Mouse (Mus musculus): ENCODE results near the gene 4930447C04Rik.

Gene 4930447C04Rik

DNA sequence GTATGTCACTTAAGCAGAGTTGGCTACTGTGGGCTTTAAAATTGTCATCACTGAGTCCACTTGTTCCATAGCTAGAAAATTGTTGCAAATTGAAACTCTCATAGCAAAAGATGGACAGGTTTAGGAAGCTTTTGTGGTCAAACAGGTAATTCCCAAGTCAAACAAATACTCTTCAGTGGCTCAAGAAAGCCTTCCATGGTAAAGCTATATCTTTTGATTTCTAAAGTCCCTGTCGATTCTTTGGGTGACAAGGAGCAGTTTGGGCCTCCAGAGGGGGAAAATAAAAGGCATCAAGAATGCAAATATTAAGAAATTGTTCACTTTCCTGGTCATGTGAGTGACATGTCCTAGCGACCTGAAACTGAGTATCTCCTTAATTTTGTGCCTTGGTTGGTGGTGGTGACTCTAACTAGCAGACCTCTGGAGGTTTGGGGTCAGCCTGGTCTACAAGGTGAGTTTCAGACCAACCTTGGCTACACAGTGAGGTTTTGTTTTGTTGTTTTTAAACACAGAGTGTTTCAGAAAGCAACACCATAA lies 3.1 kb upstream of the 4930447C04Rik start:
- DNase-seq (ENCODE audit: low spot score), result no peak

DNA sequence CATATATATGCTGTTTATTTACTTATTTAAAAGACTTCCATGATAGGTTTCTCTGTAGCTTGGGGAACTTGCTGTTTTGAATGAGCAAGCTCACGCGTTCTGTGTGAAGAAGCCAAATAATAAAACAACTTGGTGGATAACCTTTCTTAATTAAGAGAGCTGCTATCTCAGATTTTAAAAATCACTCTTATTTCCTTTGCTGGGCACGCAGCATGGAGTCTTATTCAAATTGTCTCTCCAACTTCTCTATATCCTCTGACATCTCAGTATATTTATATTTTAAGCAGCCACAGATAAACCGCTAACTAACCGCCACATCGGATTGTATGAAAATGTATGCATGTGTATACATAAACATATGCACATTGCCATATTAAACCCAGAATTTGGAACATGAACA lies 1.6 kb upstream of the 4930447C04Rik start:
- DNase-seq (ENCODE audit: low spot score), result no peak

DNA sequence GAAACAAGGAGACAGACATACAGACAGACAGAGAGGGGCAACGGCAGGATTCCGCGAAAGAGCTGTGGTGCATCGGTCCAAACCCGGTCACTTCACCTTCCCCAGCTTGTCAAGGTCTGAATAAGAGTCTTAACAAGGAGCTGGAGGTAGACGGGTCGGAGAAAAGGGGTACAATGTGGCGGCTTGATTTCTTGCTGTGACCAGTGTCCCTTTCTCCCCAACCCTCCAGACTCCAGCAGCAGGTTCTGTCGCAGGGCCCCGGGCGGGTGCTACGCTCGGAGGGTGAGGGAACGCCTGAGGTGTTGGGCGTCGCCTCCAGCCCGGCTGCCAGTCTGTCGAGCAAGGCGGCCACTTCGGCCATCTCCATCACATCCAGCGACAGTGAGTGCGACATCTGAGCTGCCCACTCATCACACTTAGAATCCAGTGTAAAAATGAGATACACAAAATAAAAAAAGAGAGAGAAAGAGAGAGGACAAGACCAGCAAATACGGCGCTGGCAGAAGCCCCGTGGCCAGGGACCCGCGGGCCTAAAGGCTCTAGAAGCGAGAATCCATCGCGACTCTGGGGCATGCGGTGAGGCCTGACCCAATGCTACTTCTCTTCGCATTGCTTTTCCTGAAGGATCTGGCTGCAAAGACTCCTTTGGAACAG lies 951 bp upstream of the 4930447C04Rik start:
- DNase-seq (ENCODE audit: low spot score), result no peak

DNA sequence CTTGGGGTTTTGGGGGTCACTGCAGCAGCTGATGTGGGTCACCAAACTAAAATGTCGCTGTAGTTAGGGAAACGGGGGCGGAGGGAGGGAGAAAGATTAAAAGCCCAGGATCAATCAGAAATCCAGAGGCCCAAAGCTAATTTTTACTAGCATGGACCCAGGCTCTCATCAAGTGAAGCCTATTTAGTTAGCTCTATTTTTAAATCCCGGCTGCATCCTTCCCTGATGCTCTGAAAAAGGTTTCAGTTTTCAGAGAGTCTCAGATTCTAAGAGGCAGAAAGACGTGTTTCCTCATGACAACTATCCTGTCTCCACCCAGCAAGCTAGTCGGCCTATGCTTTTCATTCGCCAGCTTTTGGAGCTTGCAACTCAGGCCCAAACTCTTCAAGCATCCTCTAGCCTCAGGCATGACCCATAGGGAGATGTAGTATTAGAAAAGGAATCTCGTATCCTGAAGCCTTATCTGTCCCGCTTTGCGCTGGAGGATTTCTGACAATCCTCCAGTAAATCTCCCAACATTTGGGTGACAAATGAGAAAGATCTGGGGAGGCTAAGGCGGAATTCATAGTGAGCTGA lies 336 bp upstream of the 4930447C04Rik start:
- no peak for DNase-seq (ENCODE audit: low spot score)

DNA sequence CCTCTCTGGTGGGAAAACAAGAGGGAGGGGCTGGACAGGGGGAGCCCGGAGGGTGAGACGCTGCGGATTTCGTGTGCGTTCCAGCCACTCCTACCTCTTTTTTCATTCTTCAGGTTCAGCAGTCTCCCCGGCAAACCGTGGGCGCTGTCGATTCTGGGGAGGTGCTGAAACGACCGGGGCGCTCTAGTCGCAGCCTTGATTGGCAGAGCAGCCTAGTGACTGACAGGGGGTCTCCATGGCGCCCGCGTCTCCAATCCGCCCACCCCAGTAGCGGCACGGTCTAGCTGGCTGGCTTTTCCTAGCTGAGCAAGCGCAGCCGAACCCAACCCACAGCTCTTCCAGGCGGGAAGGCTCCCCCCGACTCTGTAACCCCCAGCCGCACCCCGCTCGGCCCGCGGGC lies 958 bp downstream of the 4930447C04Rik start, which contains the start of gene Six6:
Gene Six6, plus strand, starts transcription at position 277 of the 400 bp plus-strand sequence.
- no peak for DNase-seq (ENCODE audit: low spot score)

DNA sequence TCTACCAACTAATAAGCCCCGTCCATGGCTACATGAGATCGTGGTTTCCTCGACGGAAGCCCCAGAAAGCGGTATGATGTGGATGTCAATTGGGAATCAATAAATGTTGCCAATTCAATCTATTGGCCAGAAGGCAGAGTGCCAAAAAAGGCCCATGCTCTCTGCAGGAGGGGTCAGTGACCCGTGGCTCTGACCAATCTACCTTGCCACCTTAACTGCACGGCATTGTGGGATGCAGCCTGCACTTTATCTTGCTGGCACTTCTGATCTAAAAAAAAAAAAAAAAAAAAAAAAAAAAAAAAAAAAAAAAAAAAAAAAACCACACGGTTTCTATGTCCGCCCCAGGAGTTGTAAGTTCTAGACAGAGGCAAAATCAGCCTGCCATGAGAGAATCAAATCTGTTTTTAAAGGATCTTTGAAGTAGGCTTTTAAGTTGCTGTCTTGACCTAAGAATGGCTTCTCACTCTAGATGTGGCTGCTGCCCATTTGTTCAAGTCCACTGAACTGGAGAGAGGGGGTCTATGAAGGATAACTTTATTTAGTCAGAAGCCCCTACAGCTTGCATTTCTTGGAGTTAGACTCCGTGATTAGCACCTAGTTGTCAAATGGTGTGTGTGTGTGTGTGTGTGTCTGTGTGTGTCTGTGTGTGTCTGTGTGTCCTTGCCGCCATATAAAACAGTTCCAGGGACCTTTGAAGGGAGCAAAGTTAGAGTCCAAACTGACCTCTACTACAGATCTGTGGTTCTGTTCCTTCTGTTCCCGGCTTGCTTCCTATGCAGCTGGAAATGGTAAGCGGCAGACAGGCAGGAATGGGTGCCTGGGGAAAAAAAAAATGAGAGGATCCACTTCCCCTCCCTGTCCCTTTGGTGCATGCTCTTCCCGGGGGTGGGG lies 1.7 kb downstream of the 4930447C04Rik start:
- DNase-seq (ENCODE audit: low spot score), result no peak

DNA sequence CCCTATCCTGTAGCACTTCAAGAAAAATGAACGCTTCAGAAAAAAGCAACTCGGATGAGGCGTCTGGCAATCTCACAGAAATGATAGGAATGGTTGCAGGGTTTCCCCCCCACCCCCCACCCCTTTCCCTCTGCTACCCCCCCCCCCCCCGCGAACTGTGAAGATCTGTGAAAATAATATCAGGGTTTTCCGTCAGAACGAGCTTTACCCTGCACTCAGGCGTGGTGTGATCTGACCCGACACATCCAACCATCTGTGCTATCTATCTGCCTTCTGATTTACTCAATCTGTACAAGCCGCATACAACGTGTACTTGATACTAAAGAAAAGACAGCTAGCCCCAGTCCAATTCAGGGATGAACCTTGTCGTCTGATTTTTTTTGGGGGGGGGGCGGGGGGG lies 2.4 kb downstream of the 4930447C04Rik start:
- DNase-seq (ENCODE audit: low spot score), result no peak

DNA sequence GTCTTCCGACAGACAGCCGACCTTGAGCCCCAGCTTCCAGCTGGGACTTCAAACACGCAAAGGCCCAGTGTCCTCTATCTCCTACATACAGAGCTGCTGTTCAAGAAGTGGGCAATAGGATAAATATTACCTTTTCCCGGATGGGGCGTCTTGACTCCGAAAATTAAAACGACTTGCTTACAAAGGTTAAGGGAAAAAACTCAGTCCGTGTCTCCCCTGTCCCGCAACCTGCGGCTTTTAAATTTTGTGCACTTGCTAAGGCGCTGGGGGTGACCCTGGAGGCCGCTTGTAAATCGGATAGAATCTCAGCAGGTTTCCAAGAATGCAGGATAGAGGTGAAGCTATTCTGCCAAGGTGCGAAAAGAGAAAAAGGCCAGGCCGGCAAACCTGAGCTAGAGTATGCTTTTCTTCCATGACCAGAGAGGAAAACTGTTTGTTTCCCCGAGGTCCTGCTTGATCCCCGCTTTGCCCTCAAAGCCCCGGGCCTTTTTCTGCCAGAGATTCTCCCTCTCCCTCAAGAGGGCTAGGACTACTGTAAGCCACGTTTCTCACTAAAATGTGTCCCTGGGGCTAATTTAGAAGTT lies 2.9 kb downstream of the 4930447C04Rik start:
- DNase-seq (ENCODE audit: low spot score), result no peak

DNA sequence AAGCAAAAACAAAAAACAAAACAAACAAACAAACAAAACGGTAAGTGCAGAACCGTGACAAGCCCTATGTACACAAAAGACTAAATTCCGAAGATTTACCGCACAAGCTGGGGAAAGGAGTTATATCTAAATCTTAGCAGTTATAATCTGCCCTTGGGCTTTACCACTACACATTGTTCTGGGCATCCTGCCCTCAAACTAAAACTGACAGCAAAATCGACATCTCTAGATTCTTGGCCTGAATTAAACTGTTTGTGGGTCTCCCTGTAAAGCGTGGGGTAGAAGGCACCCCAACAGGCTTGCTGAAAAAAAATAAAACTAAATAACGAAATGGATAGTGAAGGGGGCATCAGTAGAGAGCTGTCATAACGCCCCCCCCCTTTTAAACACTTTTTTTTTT lies 3.8 kb downstream of the 4930447C04Rik start:
- DNase-seq (ENCODE audit: low spot score), result no peak

DNA sequence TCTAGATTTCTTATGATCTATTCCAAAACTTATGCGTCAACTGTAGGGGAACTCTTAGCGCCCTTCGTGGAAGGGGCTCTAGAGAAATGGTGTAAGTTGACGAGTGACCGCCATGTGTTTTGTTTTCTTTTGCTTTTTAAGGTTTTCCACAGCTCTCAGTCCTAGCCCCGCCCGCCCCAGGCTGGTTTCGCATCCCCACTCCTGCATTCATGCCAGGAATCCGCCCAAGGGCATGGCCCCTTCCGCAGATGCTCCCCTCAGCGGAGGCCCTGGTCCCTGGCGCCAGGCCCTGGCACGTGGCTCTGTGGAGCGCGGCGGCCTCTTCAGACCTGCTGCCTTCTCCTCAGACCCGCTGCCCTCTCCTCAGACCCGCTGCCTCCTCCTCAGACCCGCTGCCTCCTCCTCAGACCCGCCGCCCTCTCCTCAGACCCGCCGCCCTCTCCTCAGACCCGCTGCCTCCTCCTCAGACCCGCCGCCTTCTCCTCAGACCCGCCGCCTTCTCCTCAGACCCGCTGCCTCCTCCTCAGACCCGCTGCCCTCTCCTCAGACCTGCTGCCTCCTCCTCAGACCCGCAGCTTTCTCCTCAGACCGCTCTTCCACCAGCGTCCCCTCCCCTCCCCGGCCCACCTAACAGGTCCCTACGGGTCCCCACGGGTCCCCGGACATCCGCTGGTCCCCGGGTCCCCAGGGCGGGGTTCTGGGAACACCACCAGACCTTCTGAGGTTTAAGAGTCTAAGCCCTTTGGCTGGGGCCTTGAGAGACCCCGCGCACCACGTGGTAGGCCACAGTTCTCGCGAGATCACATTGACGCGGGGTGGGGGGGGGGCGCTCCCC lies 23.2 kb downstream of the 4930447C04Rik start:
- no peak for DNase-seq (ENCODE audit: low spot score)

DNA sequence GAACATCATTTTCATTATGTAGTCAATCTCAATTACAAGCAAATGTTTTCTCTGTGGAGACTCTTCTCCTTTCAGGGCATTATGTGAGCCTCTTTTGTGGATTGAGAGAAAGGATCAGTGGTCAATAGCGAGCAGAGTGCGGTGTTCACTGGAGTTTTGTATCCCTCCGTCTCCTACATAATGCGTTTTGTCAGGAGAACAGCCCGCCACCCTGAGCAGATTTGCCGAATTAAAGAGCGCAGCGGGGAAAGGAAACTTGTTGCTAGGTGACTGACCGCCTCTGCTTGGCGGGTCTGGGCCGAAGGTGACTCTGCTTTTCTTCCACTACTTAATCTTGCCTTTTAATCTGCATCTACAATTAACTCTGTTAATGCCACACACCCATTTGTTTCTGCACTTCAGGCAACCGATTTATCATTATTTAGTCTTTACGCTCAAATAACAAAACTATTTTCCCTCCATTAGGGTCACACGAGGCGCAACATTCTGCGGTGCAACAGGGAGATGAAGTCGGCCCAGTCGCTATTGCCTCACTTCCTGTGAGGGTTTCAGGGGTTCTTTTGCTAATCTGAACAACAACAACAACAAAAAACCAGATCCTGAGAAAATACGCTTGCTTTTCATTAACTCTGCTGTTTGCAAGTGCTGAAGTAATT lies 86.1 kb downstream of the 4930447C04Rik start:
- DNase-seq (ENCODE audit: low spot score), result no peak

DNA sequence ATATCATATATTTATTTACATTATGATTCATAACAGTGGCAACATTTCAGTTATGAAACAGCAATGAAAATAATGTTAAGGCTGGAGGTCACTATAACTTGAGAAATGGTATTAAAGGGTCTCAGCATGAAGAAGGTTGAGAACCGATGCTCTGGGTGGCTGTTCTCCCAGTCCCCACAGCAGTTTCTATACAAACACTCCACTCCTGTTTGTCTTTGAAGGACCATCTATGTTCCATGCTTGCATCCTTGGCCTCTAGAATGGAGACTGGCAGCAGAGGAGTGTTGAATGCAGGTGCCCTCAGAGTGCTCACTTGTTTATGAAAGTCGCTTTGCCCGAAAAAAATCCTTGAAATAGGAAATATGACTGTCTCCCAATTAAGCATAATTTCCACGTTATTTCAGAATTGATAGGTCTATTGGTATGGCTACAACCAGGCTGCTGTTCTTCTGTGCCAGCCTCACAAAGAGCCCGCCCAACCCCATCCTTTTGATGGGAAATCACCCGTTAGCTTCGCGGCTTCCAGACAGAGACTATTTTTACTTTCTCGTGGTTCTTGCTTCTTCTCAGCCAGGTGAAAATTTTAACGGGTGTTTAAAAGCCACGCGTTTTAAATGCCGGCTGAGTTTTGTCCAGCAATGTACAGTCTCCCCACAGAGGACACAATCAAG lies 87.0 kb downstream of the 4930447C04Rik start:
- DNase-seq (ENCODE audit: low spot score), result no peak

DNA sequence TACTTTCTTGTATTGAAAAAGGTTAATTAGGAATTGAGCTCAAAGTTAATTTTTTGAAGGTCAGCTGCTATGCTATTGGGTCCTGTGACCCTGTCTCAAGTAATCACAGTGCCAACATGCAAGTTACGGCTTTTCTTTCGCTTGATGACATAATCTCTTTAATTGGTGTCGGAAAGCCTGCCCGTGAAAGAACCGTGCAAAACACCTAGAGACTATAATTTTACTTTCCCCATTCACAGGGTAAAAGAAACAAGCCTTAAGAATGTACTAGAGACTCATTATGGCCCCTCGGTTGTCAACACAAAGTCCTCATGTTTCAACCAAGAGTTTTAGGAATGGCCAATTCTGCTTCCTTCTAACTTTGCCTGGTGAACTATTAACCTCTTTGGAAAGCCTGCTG lies 88.3 kb downstream of the 4930447C04Rik start:
- no peak for DNase-seq (ENCODE audit: low spot score)

DNA sequence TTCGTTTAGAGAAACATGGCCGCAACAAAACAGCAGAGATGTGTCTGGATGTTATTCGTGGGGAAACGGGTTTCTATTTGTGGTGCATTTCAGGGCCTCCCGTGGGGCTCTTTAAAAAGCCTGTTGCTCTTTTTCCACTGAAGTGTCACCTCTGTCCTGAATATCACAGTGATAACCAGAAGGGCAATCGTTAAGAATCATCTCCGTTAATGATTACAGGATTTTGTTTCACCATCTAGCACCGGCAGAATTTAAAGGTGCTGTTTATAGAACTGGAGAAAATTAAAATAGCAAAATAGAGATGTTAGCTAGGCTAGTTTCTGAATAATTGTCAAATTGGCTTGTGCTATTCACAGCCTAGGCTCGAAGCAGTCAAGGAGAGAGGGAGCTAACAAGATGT lies 90.4 kb downstream of the 4930447C04Rik start:
- DNase-seq (ENCODE audit: low spot score), result no peak

DNA sequence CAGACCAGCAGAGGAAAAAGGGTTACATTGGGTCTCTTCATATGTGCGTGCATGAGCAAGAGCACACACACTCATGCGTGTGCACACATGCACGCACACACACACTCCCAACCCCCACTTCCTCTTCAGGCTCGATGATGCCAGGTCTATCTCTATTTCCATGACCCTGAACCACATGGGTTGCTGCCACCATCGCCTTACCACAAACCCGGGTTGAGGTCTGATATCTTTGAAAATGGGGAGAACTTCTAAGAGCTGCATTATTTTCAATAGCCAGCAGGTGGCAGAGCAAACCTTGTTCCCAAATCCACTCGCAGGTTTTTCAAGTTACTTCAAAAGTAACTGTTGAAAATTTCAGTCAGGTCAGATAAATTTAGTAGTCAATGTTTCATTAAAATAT lies 92.8 kb downstream of the 4930447C04Rik start:
- DNase-seq (ENCODE audit: low spot score), result peak; percentile 48

DNA sequence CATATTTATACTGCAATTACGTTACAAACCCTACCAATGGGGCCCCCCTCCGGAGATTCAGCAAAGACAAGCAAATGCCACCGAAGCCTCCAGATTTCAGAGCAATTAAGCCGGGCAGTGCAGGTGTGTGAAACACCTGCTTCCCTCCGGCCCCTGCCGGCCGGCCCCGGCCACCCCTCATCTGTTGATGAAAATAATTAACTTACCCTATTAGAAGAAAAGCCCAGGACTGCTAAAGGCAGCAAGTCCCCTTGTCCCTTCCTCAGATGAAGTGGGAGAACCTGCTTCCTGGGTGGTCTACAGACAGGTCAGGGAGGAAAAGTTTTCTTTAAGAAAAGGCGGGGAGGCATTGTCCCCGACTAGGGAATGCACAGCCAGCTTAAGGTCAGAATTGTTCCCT lies 94.6 kb downstream of the 4930447C04Rik start:
- DNase-seq (ENCODE audit: low spot score), result no peak

DNA sequence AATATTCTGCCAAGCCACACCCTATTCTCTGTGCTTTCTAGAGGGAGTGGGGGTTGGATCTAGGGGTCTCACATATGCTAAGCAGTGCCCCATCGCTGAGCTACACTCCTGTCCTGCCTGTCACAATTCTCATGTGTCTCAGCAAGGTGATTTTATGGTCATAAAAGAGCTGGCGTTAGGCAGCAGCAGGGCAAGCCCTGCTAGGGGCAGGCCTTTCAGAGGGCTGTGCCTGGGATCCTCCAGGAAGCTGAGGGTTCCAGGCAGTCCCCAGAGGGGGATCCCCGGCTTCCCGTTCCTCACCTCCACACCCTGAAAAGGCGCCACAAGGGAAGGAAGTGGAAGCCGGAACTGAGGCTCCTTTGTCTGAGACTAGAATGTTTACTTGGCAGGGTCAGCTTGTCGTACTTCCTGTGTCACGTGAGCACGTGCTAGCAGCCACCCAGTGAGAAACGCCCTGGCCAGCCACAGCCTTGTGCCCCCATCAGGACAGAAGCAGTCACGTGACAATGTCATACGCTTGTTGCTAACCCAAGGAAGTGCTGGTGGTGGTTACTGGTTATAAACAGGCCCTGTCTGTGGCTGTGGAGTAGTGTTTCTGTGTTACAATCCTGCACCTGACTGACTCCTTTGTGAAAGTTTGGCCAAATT lies 96.5 kb downstream of the 4930447C04Rik start:
- DNase-seq (ENCODE audit: low spot score), result no peak

DNA sequence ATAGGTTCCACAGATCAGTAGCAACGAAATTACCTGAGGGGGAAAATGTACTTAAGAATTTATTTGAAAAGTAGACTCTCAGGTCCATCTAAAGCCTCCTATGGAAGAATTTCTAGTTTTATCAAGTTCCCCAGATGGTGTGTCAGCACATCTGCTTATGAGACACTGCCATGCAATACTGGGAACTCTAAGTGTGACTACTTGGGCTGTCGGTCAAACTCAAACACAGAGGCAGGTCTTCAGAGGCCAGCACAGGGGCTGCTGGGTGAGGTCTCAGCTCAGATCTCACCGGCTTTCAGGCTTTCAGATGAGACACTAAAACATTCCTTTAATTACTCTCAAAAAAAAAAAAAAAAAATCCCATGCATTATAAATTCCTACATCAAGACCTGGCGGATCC lies 97.0 kb downstream of the 4930447C04Rik start:
- DNase-seq (ENCODE audit: low spot score), result no peak

DNA sequence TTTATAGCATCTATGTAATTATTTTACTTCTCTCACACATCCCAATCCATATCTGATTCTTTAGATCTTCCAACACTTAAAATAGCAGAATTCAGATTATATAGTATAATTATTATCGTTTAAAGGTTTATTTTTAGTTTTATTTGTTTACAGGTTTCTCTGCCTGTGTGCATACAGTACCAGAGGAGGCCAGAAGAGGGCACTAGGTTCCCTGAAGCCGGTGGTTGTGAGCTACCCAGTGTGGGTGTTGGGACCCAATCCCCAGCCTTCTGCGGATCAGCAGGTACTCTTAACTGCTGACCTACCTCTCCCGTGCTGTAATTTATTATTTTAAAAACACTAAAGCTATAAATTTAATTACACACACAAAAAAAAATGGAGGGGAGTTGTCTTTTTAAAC lies 97.4 kb downstream of the 4930447C04Rik start:
- DNase-seq (ENCODE audit: low spot score), result no peak

DNA sequence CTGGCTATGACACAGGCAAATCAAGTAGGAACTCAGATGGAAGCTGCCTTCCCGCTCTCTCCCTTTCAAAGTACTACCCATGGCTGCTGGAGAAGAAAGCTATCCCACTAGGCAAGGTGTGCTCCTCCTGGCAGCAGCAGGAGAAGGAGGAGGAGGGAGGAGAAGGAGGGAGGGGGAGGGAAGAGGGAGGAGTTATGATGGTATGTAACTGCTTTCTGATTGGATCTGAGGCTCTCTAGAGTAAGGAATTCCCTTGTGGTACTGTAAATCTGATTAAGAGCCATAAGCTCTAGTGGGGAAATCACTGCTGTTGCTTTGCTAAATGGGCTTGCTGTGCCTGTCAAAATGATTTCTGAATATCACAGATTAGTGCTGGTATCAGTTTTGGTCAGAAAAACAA lies 99.1 kb downstream of the 4930447C04Rik start:
- DNase-seq (ENCODE audit: low spot score), result no peak

Data from layer of hippocampus, adult 9-10 months (tissue).